Mouse (Mus musculus) kidney, embryonic 16.5 days (tissue): ENCODE results near the gene Fanca. TPM values are rescaled to one million over a fixed set of nuclear protein-coding genes. Genes with fewer than 3 reads are reported as not detected.

Source experiments
- ATAC-seq: fragments of 200-750 bp; cut with Nextera tagmentation; 2 replicates; pipeline ENCODE4 v1.8.0; 2017; ENCODE audit warnings: moderate TSS enrichment; ENCODE audit not compliant: low FRiP score, low TSS enrichment
- H3K27ac ChIP-seq: fragments of 300-500 bp; sonication (generic); 2 replicates; pipeline ENCODE4 v1.5.1; 2014; ENCODE audit warnings: low read length
- H3K27me3 ChIP-seq: fragments of 300-500 bp; sonication (generic); 2 replicates; pipeline ENCODE4 v1.6.1; 2014; ENCODE audit warnings: low read length, control low read depth, mixed read lengths; ENCODE audit not compliant: insufficient read depth
- H3K36me3 ChIP-seq: fragments of 300-500 bp; sonication (generic); 2 replicates; pipeline ENCODE4 v1.6.1; 2014; ENCODE audit warnings: low read length, control low read depth, mixed read lengths; ENCODE audit not compliant: insufficient read depth
- H3K4me1 ChIP-seq: fragments of 300-500 bp; sonication (generic); 2 replicates; pipeline ENCODE4 v1.6.1; 2014; ENCODE audit warnings: low read length, control low read depth, mixed read lengths; ENCODE audit not compliant: insufficient read depth
- H3K4me2 ChIP-seq: fragments of 300-500 bp; sonication (generic); replicated peaks from 2 replicates; pipeline ENCODE4 v1.6.1; 2014; ENCODE audit warnings: low read depth, low read length
- H3K4me3 ChIP-seq: fragments of 300-500 bp; sonication (generic); 2 replicates; pipeline ENCODE4 v1.5.1; 2014; ENCODE audit warnings: mild to moderate bottlenecking, low read length
- H3K9ac ChIP-seq: fragments of 300-500 bp; sonication (generic); replicated peaks from 2 replicates; pipeline ENCODE4 v1.6.1; 2014; ENCODE audit warnings: low read length
- H3K9me3 ChIP-seq: fragments of 300-500 bp; sonication (generic); 2 replicates; pipeline ENCODE4 v1.6.1; 2016; ENCODE audit warnings: low read length, control low read depth
- WGBS: fragments of 180-500 bp; shearing (Covaris S2); extraction: QIAGEN DNeasy Blood & Tissue Kit; methylation state at CpG from one replicate; pipeline ENCODE4 v1.1.7; 2014; 5-methylcytosine and 5-hydroxymethylcytosine counted together
- polyA plus RNA-seq: library from polyadenylated mRNA; unstranded; fragments of >200 nt; fragmentation: Nextera tagmentation; extraction: Ambion mirVana; gene quantifications from 2 replicates; pipeline ENCODE4 v1.2.1, GENCODE M21; 2015

Fanca gene
- polyA plus RNA-seq, 1 experiment from 2014 or later, result 36.6 TPM

GRCm38 (mm10) chr8:123257114-123257513 is 61.3 kb downstream of the Fanca start:
- Histone ChIP-seq H3K4me2 (no peak overlapping the region), H3K27ac (no peak overlapping the region), H3K4me3 (no peak overlapping the region), H3K4me1 (peaks cover 22% of the 10 kb centered on the region), H3K9ac (no peak overlapping the region), H3K27me3 (no peaks in the 10 kb centered on the region), H3K36me3 (peaks cover 43% of the 10 kb centered on the region), H3K9me3 (no peaks in the 10 kb centered on the region)
- WGBS, result 88% methylated on average over 3 of the region's 3 CpGs
- ATAC-seq, result no peak

- Histone ChIP-seq H3K4me2 (peak overlapping the region; percentile 86), H3K27ac (no peak overlapping the region), H3K4me3 (peak overlapping the region; percentile 97), H3K9me3 (no peaks in the 10 kb centered on the region), H3K36me3 (peaks cover 37% of the 10 kb centered on the region), H3K9ac (peak overlapping the region; percentile 97), H3K27me3 (no peaks in the 10 kb centered on the region), H3K4me1 (peaks cover 22% of the 10 kb centered on the region)
- whole genome bisulfite sequencing, result 62% methylated on average over 6 of the region's 6 CpGs
- ATAC-seq, result no peak
Measured at GRCm38 (mm10) chr8:123255170-123255569, 63.2 kb downstream of the Fanca start.

- Histone ChIP-seq H3K4me3 (peak within 1 kb of the TSS; percentile 97), H3K36me3 (peaks cover 29% of the 10 kb centered on the region), H3K4me1 (peaks cover 22% of the 10 kb centered on the region), H3K9ac (peak within 1 kb of the TSS; percentile 97), H3K9me3 (no peaks in the 10 kb centered on the region), H3K27ac (peak within 1 kb of the TSS; percentile 72), H3K27me3 (no peaks in the 10 kb centered on the region), H3K4me2 (peak within 1 kb of the TSS; percentile 86)
- ATAC-seq, result peak; percentile 97
- WGBS, result under 1% methylated on average over 79 of the region's 99 CpGs
Measured at GRCm38 (mm10) chr8:123254099-123254885, 64.1 kb downstream of the Fanca start, which contains the start of the genes Zfp276 and Vps9d1. TSS of gene Zfp276 (plus strand) at chr8:123254195. TSS of gene Vps9d1 (minus strand) at chr8:123254348.

GRCm38 (mm10) chr8:123253451-123254098 is 64.8 kb downstream of the Fanca start:
- 1% methylated on average over 36 of the region's 40 CpGs for WGBS
- Histone ChIP-seq H3K9me3 (no peaks in the 10 kb centered on the region), H3K4me3 (peak overlapping the region; percentile 97), H3K4me1 (peaks cover 22% of the 10 kb centered on the region), H3K4me2 (peak overlapping the region; percentile 86), H3K27me3 (no peaks in the 10 kb centered on the region), H3K27ac (peak overlapping the region; percentile 68; the same call in 1 of the 2 replicates), H3K36me3 (peaks cover 30% of the 10 kb centered on the region), H3K9ac (peak overlapping the region; percentile 97)
- ATAC-seq, result peak; percentile 46; the same call in 1 of the 2 replicates

GRCm38 (mm10) chr8:123252925-123253324 is 65.5 kb downstream of the Fanca start:
- 43% methylated on average over 4 of the region's 4 CpGs for WGBS
- Histone ChIP-seq H3K27me3 (no peaks in the 10 kb centered on the region), H3K4me3 (peak overlapping the region; percentile 97), H3K27ac (no peak overlapping the region), H3K36me3 (peaks cover 32% of the 10 kb centered on the region), H3K4me1 (peaks cover 22% of the 10 kb centered on the region), H3K4me2 (peak overlapping the region; percentile 86), H3K9me3 (no peaks in the 10 kb centered on the region), H3K9ac (peak overlapping the region; percentile 97)
- no peak for ATAC-seq

- no peak overlapping the region for H3K9ac ChIP-seq
- no peaks in the 10 kb centered on the region for H3K27me3 ChIP-seq
- no peaks in the 10 kb centered on the region for H3K9me3 ChIP-seq
- peaks cover 29% of the 10 kb centered on the region for H3K36me3 ChIP-seq
- H3K4me2 ChIP-seq, result no peak overlapping the region
- peaks cover 20% of the 10 kb centered on the region for H3K4me1 ChIP-seq
- no peak overlapping the region for H3K4me3 ChIP-seq
- H3K27ac ChIP-seq, result no peak overlapping the region
- WGBS, result 98% methylated on average over 5 of the region's 5 CpGs
- no peak for ATAC-seq
Measured at GRCm38 (mm10) chr8:123250940-123251339, 67.4 kb downstream of the Fanca start.

GRCm38 (mm10) chr8:123248596-123248995 is 69.8 kb downstream of the Fanca start:
- H3K9me3 ChIP-seq, result no peaks in the 10 kb centered on the region
- no peaks in the 10 kb centered on the region for H3K27me3 ChIP-seq
- no peak overlapping the region for H3K4me3 ChIP-seq
- 91% methylated on average over 8 of the region's 8 CpGs for WGBS
- H3K36me3 ChIP-seq, result peaks cover 46% of the 10 kb centered on the region
- H3K27ac ChIP-seq, result no peak overlapping the region
- H3K4me1 ChIP-seq, result peaks cover 10% of the 10 kb centered on the region
- no peak for ATAC-seq
- no peak overlapping the region for H3K9ac ChIP-seq
- H3K4me2 ChIP-seq, result no peak overlapping the region

- no peaks in the 10 kb centered on the region for H3K9me3 ChIP-seq
- WGBS, result 93% methylated on average over 6 of the region's 6 CpGs
- peaks cover 3% of the 10 kb centered on the region for H3K4me1 ChIP-seq
- no peak overlapping the region for H3K4me2 ChIP-seq
- no peak overlapping the region for H3K9ac ChIP-seq
- H3K36me3 ChIP-seq, result peaks cover 49% of the 10 kb centered on the region
- no peak for ATAC-seq
- no peak overlapping the region for H3K27ac ChIP-seq
- H3K4me3 ChIP-seq, result no peak overlapping the region
- H3K27me3 ChIP-seq, result no peaks in the 10 kb centered on the region
Measured at GRCm38 (mm10) chr8:123247748-123248147, 70.6 kb downstream of the Fanca start.

GRCm38 (mm10) chr8:123245543-123245942 is 72.8 kb downstream of the Fanca start:
- Histone ChIP-seq H3K4me3 (no peak overlapping the region), H3K4me2 (no peak overlapping the region), H3K9ac (no peak overlapping the region), H3K36me3 (peaks cover 48% of the 10 kb centered on the region), H3K27ac (no peak overlapping the region), H3K4me1 (no peaks in the 10 kb centered on the region), H3K27me3 (no peaks in the 10 kb centered on the region), H3K9me3 (no peaks in the 10 kb centered on the region)
- ATAC-seq, result no peak
- 90% methylated on average over 12 of the region's 12 CpGs for WGBS

GRCm38 (mm10) chr8:123244382-123244781 is 74.0 kb downstream of the Fanca start:
- peaks cover 46% of the 10 kb centered on the region for H3K36me3 ChIP-seq
- no peak overlapping the region for H3K4me3 ChIP-seq
- H3K9me3 ChIP-seq, result no peaks in the 10 kb centered on the region
- no peak overlapping the region for H3K4me2 ChIP-seq
- no peak overlapping the region for H3K27ac ChIP-seq
- ATAC-seq, result no peak
- WGBS, result 87% methylated on average over 4 of the region's 4 CpGs
- H3K27me3 ChIP-seq, result no peaks in the 10 kb centered on the region
- no peaks in the 10 kb centered on the region for H3K4me1 ChIP-seq
- no peak overlapping the region for H3K9ac ChIP-seq
